Mouse (Mus musculus): ENCODE results near the gene Egr4. TPM values are rescaled to one million over a fixed set of nuclear protein-coding genes. Genes with fewer than 3 reads are reported as not detected.

Egr4 gene
- 0.05 TPM in 1 of 2 replicates, not detected in the other for polyA plus RNA-seq (2012; rRNA removed)

DNA sequence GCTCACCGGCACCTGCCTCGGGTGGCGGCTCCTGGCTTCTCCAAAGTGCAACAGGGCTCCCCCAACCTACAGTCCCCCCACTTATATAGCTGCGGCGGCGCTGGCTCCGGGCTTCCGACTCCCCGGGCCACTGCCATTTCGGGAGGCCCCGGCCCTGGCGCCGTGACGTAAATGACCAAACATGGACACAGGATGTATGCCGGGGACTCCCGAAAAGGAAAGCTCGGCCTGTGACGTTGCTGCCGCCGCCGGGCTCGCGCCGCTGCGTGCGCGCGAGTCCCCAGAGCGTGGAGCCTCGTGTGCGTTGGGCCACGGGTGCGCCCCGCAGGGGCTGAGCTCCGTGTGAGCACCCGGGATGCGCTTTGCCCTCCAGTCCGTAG lies at the start of gene Egr4:
Egr4 (minus strand) TSS at position 59 of the 380 bp plus-strand sequence.

DNA sequence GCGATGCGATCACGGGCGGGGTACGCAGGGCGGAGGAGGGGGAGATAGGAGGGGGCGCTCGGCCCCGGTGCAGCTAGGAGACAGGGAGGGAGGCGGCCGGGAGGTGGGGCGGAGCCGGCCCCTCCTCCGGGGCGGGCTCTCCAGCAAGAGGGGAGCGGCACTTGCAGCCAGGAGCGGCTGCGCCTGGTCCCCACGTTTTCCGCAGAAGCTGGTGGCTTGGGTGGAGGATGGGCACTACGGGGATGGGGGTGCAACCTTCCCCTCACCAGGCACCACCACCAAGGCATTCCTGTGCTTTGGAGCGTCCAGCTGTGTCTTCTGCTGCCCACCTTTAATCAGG lies 10.5 kb downstream of the Egr4 start, which contains the start of gene Fbxo41:
Fbxo41 (minus strand) TSS at position 84 of the 340 bp plus-strand sequence.

Other genes with a start within 250 kb of the Egr4 start
- gene Sfxn5, start 180.2 kb downstream of the Egr4 start, polyA plus RNA-seq (2012; rRNA removed) = 6.1 and 6.3 TPM in 2 replicates
- gene Rab11fip5, start 139.0 kb downstream of the Egr4 start, polyA plus RNA-seq (2012; rRNA removed) = 5.7 and 7.0 TPM in 2 replicates
- gene Noto, start 89.7 kb downstream of the Egr4 start, polyA plus RNA-seq (2012; rRNA removed) = not detected in 2 replicates
- gene Smyd5, start 81.6 kb downstream of the Egr4 start, polyA plus RNA-seq (2012; rRNA removed) = 63.7 and 90.4 TPM in 2 replicates
- gene Cct7, start 62.1 kb downstream of the Egr4 start, polyA plus RNA-seq (2012; rRNA removed) = 376 and 500 TPM in 2 replicates
- gene Pradc1, start 61.6 kb downstream of the Egr4 start, polyA plus RNA-seq (2012; rRNA removed) = 16.1 and 22.2 TPM in 2 replicates
- gene Fbxo41, start 10.6 kb downstream of the Egr4 start, polyA plus RNA-seq (2012; rRNA removed) = 2.9 and 3.3 TPM in 2 replicates
- 7.8 and 9.6 TPM in 2 replicates for gene Alms1, start 73.9 kb upstream of the Egr4 start, polyA plus RNA-seq (2012; rRNA removed)
- not detected in 2 replicates for gene Nat8f7, start 199.6 kb upstream of the Egr4 start, polyA plus RNA-seq (2012; rRNA removed)

All from central nervous system, embryonic 11.5 days (tissue).